Mouse (Mus musculus) hindbrain, embryonic 16.5 days (tissue): ENCODE measurements around the gene Gm16253. TPM values are rescaled to one million over a fixed set of nuclear protein-coding genes. Genes with fewer than 3 reads are reported as not detected.
A peak's percentile ranks its signal among the peaks of the same experiment; 100 is the strongest.

ENCODE experiments used
- ATAC-seq: fragments of 200-750 bp; cut with Nextera tagmentation; 2 replicates; pipeline ENCODE4 v1.8.0; 2017; ENCODE audit warnings: moderate TSS enrichment, moderate library complexity
- H3K27ac ChIP-seq: fragments of 300-500 bp; sonication (generic); 2 replicates; pipeline ENCODE4 v1.5.1; 2014; ENCODE audit warnings: low read depth, mild to moderate bottlenecking, control low read depth, low read length, moderate library complexity
- H3K27me3 ChIP-seq: fragments of 300-500 bp; sonication (generic); replicated peaks from 2 replicates; pipeline ENCODE4 v1.6.1; 2014; ENCODE audit warnings: low read length; ENCODE audit not compliant: control insufficient read depth, insufficient read depth
- H3K36me3 ChIP-seq: fragments of 300-500 bp; sonication (generic); 2 replicates; pipeline ENCODE4 v1.6.1; 2014; ENCODE audit warnings: mild to moderate bottlenecking, low read length, moderate library complexity, mixed read lengths; ENCODE audit not compliant: control insufficient read depth, insufficient read depth
- H3K4me1 ChIP-seq: fragments of 300-500 bp; sonication (generic); 2 replicates; pipeline ENCODE4 v1.6.1; 2014; ENCODE audit warnings: low read depth, low read length; ENCODE audit not compliant: control insufficient read depth, insufficient read depth
- H3K4me2 ChIP-seq: fragments of 300-500 bp; sonication (generic); 2 replicates; pipeline ENCODE4 v1.6.1; 2014; ENCODE audit warnings: mild to moderate bottlenecking, low read length, control low read depth, moderate library complexity
- H3K4me3 ChIP-seq: fragments of 300-500 bp; sonication (generic); 2 replicates; pipeline ENCODE4 v1.5.1; 2014; ENCODE audit warnings: mild to moderate bottlenecking, low read length, control low read depth, moderate library complexity
- H3K9ac ChIP-seq: fragments of 300-500 bp; sonication (generic); 2 replicates; pipeline ENCODE4 v1.6.1; 2014; ENCODE audit warnings: low read depth, mild to moderate bottlenecking, control low read depth, low read length, moderate library complexity
- H3K9me3 ChIP-seq: fragments of 300-500 bp; sonication (generic); 2 replicates; pipeline ENCODE4 v1.6.1; 2014; ENCODE audit warnings: mild to moderate bottlenecking, low read length, moderate library complexity; ENCODE audit not compliant: control insufficient read depth
- WGBS: fragments of 180-500 bp; shearing (Covaris S2); extraction: QIAGEN DNeasy Blood & Tissue Kit; methylation state at CpG from one replicate; pipeline ENCODE4 v1.1.7; 2014; 5-methylcytosine and 5-hydroxymethylcytosine counted together
- polyA plus RNA-seq: library from polyadenylated mRNA; unstranded; fragments of >200 nt; fragmentation: Nextera tagmentation; extraction: Ambion mirVana; gene quantifications from 2 replicates; pipeline ENCODE4 v1.2.1, GENCODE M21; 2015

Gm16253 gene
- polyA plus RNA-seq, 1 experiment from 2014 or later, result 1.0 TPM

DNA sequence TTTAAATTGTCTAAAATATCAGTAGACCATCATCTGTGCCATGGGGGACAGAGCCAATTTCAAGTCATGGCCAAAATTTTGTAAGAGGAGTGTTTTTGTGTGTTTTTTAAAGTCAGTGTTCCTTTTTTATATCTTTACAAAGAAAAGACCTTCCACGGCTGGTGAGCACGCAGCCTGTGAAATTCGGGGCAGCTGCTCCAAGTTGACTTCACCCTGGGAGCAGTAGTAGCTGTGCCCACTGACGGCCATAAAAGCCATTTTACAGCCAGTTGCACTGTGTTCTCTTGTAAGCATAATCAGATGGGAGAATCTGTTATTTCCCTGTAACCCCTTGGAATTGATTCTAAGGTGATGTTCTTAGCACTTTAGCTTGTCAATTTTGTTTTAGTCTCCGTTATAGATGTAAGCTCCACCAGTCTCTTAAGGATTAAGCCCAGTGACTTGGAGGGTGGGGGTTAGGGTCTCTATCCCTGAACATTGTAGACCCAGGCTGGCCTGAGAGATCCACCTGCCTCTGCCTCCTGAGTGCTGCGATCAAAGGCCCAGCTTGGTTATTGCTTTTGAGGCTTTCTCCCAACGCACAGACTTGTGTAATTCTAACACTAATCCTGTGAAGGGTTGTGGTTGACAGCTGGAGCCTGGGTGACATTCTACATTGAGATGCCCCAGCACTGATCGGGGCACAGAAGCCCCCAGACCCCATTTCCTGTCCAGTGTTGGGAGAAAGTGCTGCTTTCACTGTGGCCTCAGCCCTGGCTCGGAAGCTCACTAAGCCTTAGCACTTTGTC, 15.7 kb upstream of the Gm16253 start:
- H3K9ac ChIP-seq, result no peak overlapping the region
- WGBS, result 78% methylated on average over 9 of the region's 9 CpGs
- peak overlapping the region; percentile 8; the same call in 1 of the 2 replicates for H3K4me3 ChIP-seq
- H3K4me2 ChIP-seq, result peak overlapping the region; percentile 84
- no peaks in the 10 kb centered on the region for H3K9me3 ChIP-seq
- H3K36me3 ChIP-seq, result peaks cover 8% of the 10 kb centered on the region
- H3K27me3 ChIP-seq, result no peaks in the 10 kb centered on the region
- ATAC-seq, result no peak
- no peak overlapping the region for H3K27ac ChIP-seq
- peaks cover 34% of the 10 kb centered on the region for H3K4me1 ChIP-seq

DNA sequence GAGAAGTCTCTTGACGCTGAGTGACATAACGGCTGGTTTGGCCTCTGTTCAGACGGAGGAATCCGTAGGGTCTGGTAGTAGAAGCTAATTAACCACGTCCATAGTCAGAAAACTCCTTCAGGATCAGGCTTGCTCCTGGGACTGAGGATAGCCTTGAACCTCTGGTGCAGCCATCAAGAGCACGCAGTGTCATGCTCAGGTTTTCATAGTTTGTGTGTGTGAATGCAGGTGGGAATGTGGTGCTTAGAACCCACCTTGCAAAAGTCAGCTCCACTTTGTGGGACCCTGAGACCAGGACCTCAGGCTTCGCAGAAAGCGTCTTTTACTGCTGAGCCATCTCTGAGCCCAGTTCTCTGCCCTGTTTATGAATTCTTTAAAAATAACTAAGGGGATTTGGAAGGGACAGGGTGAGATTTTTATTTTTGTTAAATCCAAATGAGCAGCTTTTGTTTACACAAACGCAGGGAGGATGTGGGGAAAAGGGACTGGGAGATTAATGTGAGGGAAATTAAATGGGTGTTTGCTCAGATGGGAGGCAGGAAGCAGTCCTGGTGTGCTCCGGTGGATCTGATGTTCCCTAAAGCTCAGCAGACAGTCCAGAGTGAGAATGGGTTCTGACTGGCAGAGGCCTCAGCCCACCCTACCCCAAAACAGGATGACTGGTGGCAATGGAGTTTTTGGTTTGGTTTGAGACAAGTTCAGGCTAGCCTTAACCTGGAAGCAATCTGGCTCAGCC, 14.7 kb upstream of the Gm16253 start:
- Histone ChIP-seq H3K4me2 (no peak overlapping the region), H3K4me1 (peaks cover 27% of the 10 kb centered on the region), H3K36me3 (peaks cover 8% of the 10 kb centered on the region), H3K9me3 (no peaks in the 10 kb centered on the region), H3K27ac (peak overlapping the region; percentile 5; the same call in 1 of the 2 replicates), H3K4me3 (no peak overlapping the region), H3K9ac (no peak overlapping the region), H3K27me3 (no peaks in the 10 kb centered on the region)
- ATAC-seq, result no peak
- WGBS, result 55% methylated on average over 10 of the region's 10 CpGs

DNA sequence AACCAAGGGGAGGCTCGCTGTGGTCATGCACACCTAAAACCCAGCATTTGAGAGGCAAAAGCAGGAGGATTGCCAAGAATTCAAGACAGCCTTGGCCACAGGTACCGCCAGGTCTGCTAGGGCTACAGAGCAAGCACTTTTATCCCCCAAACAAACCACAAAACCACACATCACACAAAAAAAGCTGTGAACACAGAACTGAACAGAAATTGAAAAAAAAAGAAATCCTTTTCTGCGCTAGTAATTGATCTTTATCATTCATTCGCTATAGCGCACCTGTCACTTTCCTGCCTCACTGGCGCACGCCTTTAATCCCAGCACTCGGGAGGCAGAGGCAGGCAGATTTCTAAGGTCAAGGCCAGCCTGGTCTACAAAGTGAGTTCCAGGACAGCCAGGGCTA, 13.5 kb upstream of the Gm16253 start:
- no peak overlapping the region for H3K4me3 ChIP-seq
- H3K27me3 ChIP-seq, result no peaks in the 10 kb centered on the region
- ATAC-seq, result no peak
- H3K4me2 ChIP-seq, result no peak overlapping the region
- H3K36me3 ChIP-seq, result peaks cover 8% of the 10 kb centered on the region
- H3K4me1 ChIP-seq, result peaks cover 27% of the 10 kb centered on the region
- H3K9ac ChIP-seq, result no peak overlapping the region
- no peak overlapping the region for H3K27ac ChIP-seq
- no peaks in the 10 kb centered on the region for H3K9me3 ChIP-seq
- WGBS, result 91% methylated on average over 8 of the region's 8 CpGs

DNA sequence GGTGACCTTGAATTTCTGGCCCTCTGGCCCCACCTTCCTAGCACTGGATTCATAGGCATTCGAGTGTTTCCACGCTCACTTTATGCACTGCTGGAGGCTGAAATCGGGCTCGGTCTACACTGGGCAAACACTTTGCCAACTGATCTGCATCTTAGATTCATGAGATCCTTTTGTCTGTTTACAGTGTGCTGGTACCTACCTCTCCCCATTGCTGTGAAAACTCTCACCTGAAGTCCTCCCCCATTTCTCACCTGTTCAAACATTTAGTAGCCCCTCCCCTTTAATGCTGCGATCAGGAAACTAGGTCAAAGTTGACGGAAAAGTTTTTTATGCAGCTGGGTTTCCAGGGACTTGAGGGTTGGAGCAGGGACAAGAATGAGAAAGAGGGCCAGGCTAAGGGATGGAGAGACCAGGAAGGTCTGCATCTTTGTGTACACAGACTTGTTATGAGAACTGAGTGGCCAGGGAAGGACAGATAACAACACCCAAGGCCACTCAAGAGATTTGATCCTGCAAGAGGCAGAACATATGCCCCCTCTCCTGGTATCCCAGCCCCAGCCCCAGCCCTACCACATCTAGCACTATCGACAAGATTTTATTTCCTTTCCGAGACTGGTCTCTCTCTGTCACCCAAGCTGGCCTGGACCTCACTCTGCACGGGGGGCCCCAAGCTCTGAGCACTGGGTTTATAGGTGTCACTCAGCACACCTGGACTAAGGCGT, 12.7 kb upstream of the Gm16253 start:
- no peak for ATAC-seq
- no peak overlapping the region for H3K4me3 ChIP-seq
- H3K27me3 ChIP-seq, result no peaks in the 10 kb centered on the region
- H3K9ac ChIP-seq, result no peak overlapping the region
- no peak overlapping the region; the same call in 1 of the 2 replicates for H3K27ac ChIP-seq
- H3K4me1 ChIP-seq, result peaks cover 22% of the 10 kb centered on the region
- H3K4me2 ChIP-seq, result no peak overlapping the region
- H3K36me3 ChIP-seq, result peaks cover 8% of the 10 kb centered on the region
- H3K9me3 ChIP-seq, result no peaks in the 10 kb centered on the region
- WGBS, result 69% methylated on average over 10 of the region's 10 CpGs

DNA sequence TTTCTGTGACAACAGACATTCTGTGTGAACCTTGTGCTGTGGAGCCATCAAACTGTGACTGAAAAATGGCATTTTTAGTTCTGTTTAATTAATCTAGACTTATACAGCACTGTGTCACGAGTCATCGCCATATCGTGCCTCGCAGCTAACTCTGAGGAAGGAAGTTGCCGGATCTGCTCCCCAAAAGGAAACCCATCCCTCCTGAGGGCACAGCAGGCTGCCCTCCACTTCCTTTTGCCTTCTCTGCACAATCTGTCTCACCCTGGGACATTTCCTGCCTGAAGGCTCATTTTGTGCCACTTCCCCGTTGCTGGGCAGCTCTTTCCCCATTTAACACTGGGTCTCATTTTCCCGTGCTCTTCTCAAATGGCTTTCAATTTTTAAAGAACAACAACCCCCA, 12.2 kb upstream of the Gm16253 start:
- Histone ChIP-seq H3K9me3 (no peaks in the 10 kb centered on the region), H3K4me1 (peaks cover 17% of the 10 kb centered on the region), H3K27me3 (no peaks in the 10 kb centered on the region), H3K27ac (no peak overlapping the region; the same call in 1 of the 2 replicates), H3K4me3 (no peak overlapping the region), H3K4me2 (no peak overlapping the region), H3K9ac (no peak overlapping the region), H3K36me3 (peaks cover 8% of the 10 kb centered on the region)
- ATAC-seq, result no peak
- 69% methylated on average over 7 of the region's 7 CpGs for WGBS

DNA sequence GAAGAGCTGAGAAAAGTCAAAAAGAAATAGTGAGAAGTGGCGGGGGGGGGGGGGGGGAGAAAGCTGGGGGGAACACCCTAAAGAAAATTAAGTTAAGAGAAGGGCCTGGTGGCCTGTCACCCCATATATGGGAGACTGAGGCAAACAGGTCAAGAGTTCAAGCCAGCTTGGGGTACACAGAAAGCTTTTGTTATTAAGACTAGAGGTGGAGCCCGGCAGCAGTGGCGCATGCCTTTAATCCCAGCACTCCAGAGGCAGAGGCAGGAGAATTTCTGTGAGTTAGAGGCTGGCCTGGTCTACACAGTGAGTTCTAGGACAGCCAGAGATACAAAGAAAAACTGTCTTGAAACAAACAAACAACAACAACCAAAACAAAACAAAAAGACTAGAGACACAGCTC, 11.7 kb upstream of the Gm16253 start:
- Histone ChIP-seq H3K27ac (no peak overlapping the region), H3K36me3 (peaks cover 8% of the 10 kb centered on the region), H3K27me3 (no peaks in the 10 kb centered on the region), H3K9ac (no peak overlapping the region), H3K4me1 (peaks cover 12% of the 10 kb centered on the region), H3K4me2 (no peak overlapping the region), H3K4me3 (no peak overlapping the region), H3K9me3 (no peaks in the 10 kb centered on the region)
- no peak for ATAC-seq
- WGBS, result 91% methylated on average over 3 of the region's 3 CpGs

DNA sequence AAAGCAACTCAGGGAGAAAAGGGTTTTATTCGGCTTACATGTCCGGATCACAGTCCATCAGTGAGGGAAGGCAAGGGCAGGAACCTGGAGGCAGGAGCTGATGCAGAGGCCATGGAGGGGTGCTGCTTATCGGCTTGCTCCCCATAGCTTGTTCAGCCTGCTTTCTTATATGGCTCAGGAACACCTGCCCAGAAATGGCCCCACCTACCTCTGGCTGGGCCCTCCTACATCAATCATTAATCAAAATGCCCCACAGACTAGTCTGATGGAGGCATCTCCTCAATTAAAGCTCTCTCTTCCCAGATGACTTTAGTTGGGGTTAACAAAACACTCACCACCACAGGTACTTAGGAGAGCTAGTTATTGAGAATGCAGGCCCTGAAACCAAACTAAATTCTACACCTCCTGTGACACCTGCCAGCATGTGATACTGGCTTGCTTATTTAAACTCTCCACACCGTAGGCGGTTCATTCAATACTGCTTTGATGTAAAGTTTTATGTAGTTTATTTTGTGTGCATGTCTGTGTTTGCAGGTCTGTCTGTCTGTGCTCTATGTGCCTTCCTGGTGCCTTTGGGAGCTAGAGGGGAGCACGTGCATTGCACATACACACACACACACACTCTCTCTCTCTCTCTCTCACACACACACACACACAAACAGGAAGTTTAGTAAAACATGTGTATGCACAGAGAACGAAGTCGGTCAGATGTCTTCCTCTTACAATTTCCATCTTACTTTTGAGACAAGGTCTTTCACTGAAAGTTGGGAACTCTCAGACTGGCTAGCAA, 9.9 kb upstream of the Gm16253 start:
- Histone ChIP-seq H3K36me3 (no peaks in the 10 kb centered on the region), H3K27me3 (no peaks in the 10 kb centered on the region), H3K4me2 (no peak overlapping the region), H3K27ac (no peak overlapping the region), H3K9me3 (no peaks in the 10 kb centered on the region), H3K4me1 (no peaks in the 10 kb centered on the region), H3K9ac (no peak overlapping the region), H3K4me3 (no peak overlapping the region)
- 85% methylated on average over 8 of the region's 8 CpGs for WGBS
- ATAC-seq, result no peak

DNA sequence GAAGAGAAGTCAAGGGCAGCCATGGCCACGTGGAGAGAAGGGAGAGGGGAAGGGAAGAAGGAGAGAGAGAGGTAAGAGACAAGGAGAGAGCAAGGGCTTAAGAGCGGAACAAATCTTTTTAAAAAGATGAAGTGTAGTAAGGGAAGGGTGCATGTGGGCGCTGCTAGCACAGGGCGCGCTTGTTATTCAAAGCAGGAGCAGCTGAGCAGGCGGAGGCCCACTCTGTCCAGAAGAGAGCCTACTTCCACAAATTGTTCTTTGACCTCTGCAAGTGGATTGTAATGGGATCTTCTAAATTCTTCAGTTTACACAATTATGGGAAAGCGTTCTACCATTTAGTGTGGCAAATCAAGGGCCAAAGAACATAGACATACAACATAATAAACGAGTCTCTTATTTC, 8.2 kb upstream of the Gm16253 start:
- H3K4me2 ChIP-seq, result no peak overlapping the region
- no peak overlapping the region for H3K27ac ChIP-seq
- H3K9ac ChIP-seq, result no peak overlapping the region
- H3K4me3 ChIP-seq, result no peak overlapping the region
- no peaks in the 10 kb centered on the region for H3K4me1 ChIP-seq
- H3K27me3 ChIP-seq, result no peaks in the 10 kb centered on the region
- H3K9me3 ChIP-seq, result no peaks in the 10 kb centered on the region
- 68% methylated on average over 8 of the region's 8 CpGs for WGBS
- ATAC-seq, result no peak
- H3K36me3 ChIP-seq, result no peaks in the 10 kb centered on the region
